ENCODE assay signal across 8 mouse cellular contexts in the genomic region with DNA sequence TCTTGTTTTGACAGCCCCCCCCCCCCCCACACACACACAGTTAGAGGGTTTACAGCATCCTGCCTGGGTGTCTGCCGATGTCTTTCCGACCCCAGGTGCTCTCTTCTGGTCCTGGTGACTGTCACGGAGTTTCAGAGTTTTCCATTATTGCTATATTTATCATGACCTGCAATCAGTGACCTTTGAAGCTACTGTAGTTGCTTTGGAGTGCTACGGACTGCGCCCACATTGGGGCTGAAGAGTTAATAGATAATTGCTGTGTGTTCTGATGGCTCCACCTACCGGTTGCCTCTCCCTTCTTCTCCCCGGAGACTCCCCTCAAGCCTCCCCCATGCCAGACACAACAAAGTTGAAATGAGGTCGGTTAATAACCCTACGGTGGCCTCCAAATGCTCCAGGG. TPM values are rescaled to one million over a fixed set of nuclear protein-coding genes. Genes with fewer than 3 reads are reported as not detected.
DNase-seq lines count a peak whose midpoint lies in the region; ATAC-seq lines count a peak whose summit lies in the region.

No protein-coding gene starts in this region.

- H3K36me3 ChIP-seq in heart, embryonic 10.5 days: no peaks in the 10 kb centered on the region
- H3K36me3 ChIP-seq in kidney, embryonic 16.5 days (ENCODE audit: insufficient read depth, low read length): no peaks in the 10 kb centered on the region
- no peaks in the 10 kb centered on the region for H3K36me3 ChIP-seq in stomach, embryonic 16.5 days (ENCODE audit: control insufficient read depth, insufficient read depth, low read length)

- H3K27me3 ChIP-seq in heart, embryonic 10.5 days (ENCODE audit: insufficient read depth, poor library complexity, severe bottlenecking): peaks cover 21% of the 10 kb centered on the region
- H3K27me3 ChIP-seq in kidney, embryonic 16.5 days (ENCODE audit: insufficient read depth, low read length): 0 out of 2 replicates have a peak, but pooled peaks cover 3% of the 10 kb centered on the region
- no peaks in the 10 kb centered on the region; the same call in 1 of the 2 replicates for H3K27me3 ChIP-seq in stomach, embryonic 16.5 days (ENCODE audit: control insufficient read depth, insufficient read depth, low read length)

- ATAC-seq in kidney, embryonic 16.5 days (ENCODE audit: low FRiP score, low TSS enrichment): peak; percentile 81
- peak; percentile 59; the same call in 1 of the 2 replicates for ATAC-seq in stomach, embryonic 16.5 days (ENCODE audit: insufficient read depth, low FRiP score)
- ATAC-seq in megakaryocyte, adult 5-6 weeks (ENCODE audit: poor library complexity, severe bottlenecking): no peak

- peak overlapping the region; percentile 27; the same call in 1 of the 2 replicates for H3K4me2 ChIP-seq in kidney, embryonic 16.5 days (replicated peaks; ENCODE audit: low read depth, low read length)
- H3K4me2 ChIP-seq in stomach, embryonic 16.5 days (ENCODE audit: low read depth, low read length): peak overlapping the region; percentile 17; the same call in 1 of the 2 replicates

- no peaks in the 10 kb centered on the region for H3K9me3 ChIP-seq in heart, embryonic 10.5 days
- H3K9me3 ChIP-seq in kidney, embryonic 16.5 days (ENCODE audit: low read length): no peaks in the 10 kb centered on the region
- H3K9me3 ChIP-seq in stomach, embryonic 16.5 days (replicated peaks; ENCODE audit: control insufficient read depth, low read length): no peaks in the 10 kb centered on the region

- WGBS in heart, embryonic 10.5 days: 9% methylated on average over 9 of the region's 9 CpGs
- WGBS in kidney, embryonic 16.5 days: 7% methylated on average over 9 of the region's 9 CpGs
- WGBS in stomach, embryonic 16.5 days: 9% methylated on average over 9 of the region's 9 CpGs

- no peak overlapping the region for H3K9ac ChIP-seq in kidney, embryonic 16.5 days (replicated peaks; ENCODE audit: low read length)
- H3K9ac ChIP-seq in stomach, embryonic 16.5 days (ENCODE audit: low read length): peak overlapping the region; percentile 18; the same call in 1 of the 2 replicates

- H3K4me3 ChIP-seq in heart, embryonic 10.5 days: peak overlapping the region; percentile 34; the same call in 1 of the 2 replicates
- H3K4me3 ChIP-seq in kidney, embryonic 16.5 days (ENCODE audit: low read length): no peak overlapping the region
- H3K4me3 ChIP-seq in stomach, embryonic 16.5 days (replicated peaks; ENCODE audit: low read length): no peak overlapping the region

- H3K4me1 ChIP-seq in heart, embryonic 10.5 days: peaks cover 23% of the 10 kb centered on the region
- H3K4me1 ChIP-seq in kidney, embryonic 16.5 days (ENCODE audit: insufficient read depth, low read length): 0 out of 2 replicates have a peak, but pooled peaks cover 6% of the 10 kb centered on the region
- peaks cover 17% of the 10 kb centered on the region for H3K4me1 ChIP-seq in stomach, embryonic 16.5 days (ENCODE audit: control insufficient read depth, insufficient read depth, low read length)

- H3K27ac ChIP-seq in heart, embryonic 10.5 days: peak overlapping the region; percentile 62
- no peak overlapping the region for H3K27ac ChIP-seq in kidney, embryonic 16.5 days (ENCODE audit: low read length)
- H3K27ac ChIP-seq in stomach, embryonic 16.5 days (ENCODE audit: low read length): no peak overlapping the region

- DNase-seq in right cerebral cortex, adult 2 months (ENCODE audit: low spot score in 2 of 2): peak; percentile 14 to 18
- DNase-seq in right cerebral cortex, adult 18-20 months: no peak
- peak; percentile 13 for DNase-seq in cerebellum, adult 8-10 months
- no peak for DNase-seq in heart, embryonic 10.5 days (ENCODE audit: low spot score)
- DNase-seq in lung, postnatal 36 days: peak; percentile 68

RNA-seq across cellular contexts. Expression of a gene that starts 12.5 kb away (rescaled TPM):
- polyA plus RNA-seq in heart, embryonic 10.5 days (2016; fragmentation: Nextera tagmentation; extraction: Ambion mirVana): not detected in 2 replicates
- polyA plus RNA-seq in kidney, embryonic 16.5 days (2015; fragmentation: Nextera tagmentation; extraction: Ambion mirVana): 0.91 and 1.2 TPM in 2 replicates
- polyA plus RNA-seq in stomach, embryonic 16.5 days (2015; fragmentation: Nextera tagmentation; extraction: Ambion mirVana): 0.53 and 0.92 TPM in 2 replicates
- total RNA-seq in megakaryocyte, adult 5-6 weeks (2015): not detected in 2 replicates
- not detected in 2 replicates for total RNA-seq in megakaryocyte, adult 5-6 weeks (2017)

RNA-seq across cellular contexts. Expression of a gene that starts 24.8 kb away (rescaled TPM):
- polyA plus RNA-seq in heart, embryonic 10.5 days (2016; fragmentation: Nextera tagmentation; extraction: Ambion mirVana): 0.16 TPM in 1 of 2 replicates, not detected in the other
- 0.39 and 0.40 TPM in 2 replicates for polyA plus RNA-seq in kidney, embryonic 16.5 days (2015; fragmentation: Nextera tagmentation; extraction: Ambion mirVana)
- 0.18 and 0.39 TPM in 2 replicates for polyA plus RNA-seq in stomach, embryonic 16.5 days (2015; fragmentation: Nextera tagmentation; extraction: Ambion mirVana)
- not detected in 2 replicates for total RNA-seq in megakaryocyte, adult 5-6 weeks (2015)
- not detected in 2 replicates for total RNA-seq in megakaryocyte, adult 5-6 weeks (2017)

RNA-seq across cellular contexts. Expression of a gene that starts 39.4 kb away (rescaled TPM):
- polyA plus RNA-seq in heart, embryonic 10.5 days (2016; fragmentation: Nextera tagmentation; extraction: Ambion mirVana): 16.7 and 17.4 TPM in 2 replicates
- polyA plus RNA-seq in kidney, embryonic 16.5 days (2015; fragmentation: Nextera tagmentation; extraction: Ambion mirVana): 20.2 and 22.9 TPM in 2 replicates
- polyA plus RNA-seq in stomach, embryonic 16.5 days (2015; fragmentation: Nextera tagmentation; extraction: Ambion mirVana): 9.4 and 13.6 TPM in 2 replicates
- total RNA-seq in megakaryocyte, adult 5-6 weeks (2015): 2.3 and 2.9 TPM in 2 replicates
- total RNA-seq in megakaryocyte, adult 5-6 weeks (2017): 4.3 and 8.1 TPM in 2 replicates

Comparison
In these comparisons a context has a peak if more than half of its experiments do, and no peak if none do; other contexts are left out.
1. DNase-seq: peak in right cerebral cortex, adult 2 months (2 of 2), cerebellum, adult 8-10 months (single experiment) and lung, postnatal 36 days (single experiment); none in right cerebral cortex, adult 18-20 months (single experiment) and heart, embryonic 10.5 days (single experiment).